Mouse (Mus musculus): ENCODE measurements around the gene Tedc2.

GRCm38 (mm10) chr17:24258981-24259380 is 38.3 kb upstream of the Tedc2 start:
- TF ChIP-seq CTCF (IDR thresholded peaks at IDR 0.05) (no peak), EP300 (IDR thresholded peaks at IDR 0.05) (no peak)

Measured in lung, postnatal 0 days (tissue).